Mouse (Mus musculus) heart, postnatal 36 days (tissue): ENCODE results near the gene Ndufa7. TPM values are rescaled to one million over a fixed set of nuclear protein-coding genes. Genes with fewer than 3 reads are reported as not detected.
A peak's percentile ranks its signal among the peaks of the same experiment; 100 is the strongest.
"Not testable (repeated sequence)": the region's sequence is repeated elsewhere in the genome, so short reads cannot be mapped to it uniquely, and the experiment has no call there.

Experiments used
- DNase-seq, 2 experiments: peaks; one replicate each; pipeline ENCODE4 v3.0.0; 2021 to 2022
- intact Hi-C: fragments of 180-260 bp; cut with DNase I; formaldehyde crosslinking; loops from one replicate; pipeline ENCODE4 v1.15.1; 2025
- total RNA-seq, 2 experiments: library from RNA; stranded (reverse); gene quantifications; 2 replicates each; pipeline ENCODE4 v1.2.3; 2021

Gene Ndufa7
- total RNA-seq, 2 experiments from 2014 or later = 648 to 672 TPM

DNA sequence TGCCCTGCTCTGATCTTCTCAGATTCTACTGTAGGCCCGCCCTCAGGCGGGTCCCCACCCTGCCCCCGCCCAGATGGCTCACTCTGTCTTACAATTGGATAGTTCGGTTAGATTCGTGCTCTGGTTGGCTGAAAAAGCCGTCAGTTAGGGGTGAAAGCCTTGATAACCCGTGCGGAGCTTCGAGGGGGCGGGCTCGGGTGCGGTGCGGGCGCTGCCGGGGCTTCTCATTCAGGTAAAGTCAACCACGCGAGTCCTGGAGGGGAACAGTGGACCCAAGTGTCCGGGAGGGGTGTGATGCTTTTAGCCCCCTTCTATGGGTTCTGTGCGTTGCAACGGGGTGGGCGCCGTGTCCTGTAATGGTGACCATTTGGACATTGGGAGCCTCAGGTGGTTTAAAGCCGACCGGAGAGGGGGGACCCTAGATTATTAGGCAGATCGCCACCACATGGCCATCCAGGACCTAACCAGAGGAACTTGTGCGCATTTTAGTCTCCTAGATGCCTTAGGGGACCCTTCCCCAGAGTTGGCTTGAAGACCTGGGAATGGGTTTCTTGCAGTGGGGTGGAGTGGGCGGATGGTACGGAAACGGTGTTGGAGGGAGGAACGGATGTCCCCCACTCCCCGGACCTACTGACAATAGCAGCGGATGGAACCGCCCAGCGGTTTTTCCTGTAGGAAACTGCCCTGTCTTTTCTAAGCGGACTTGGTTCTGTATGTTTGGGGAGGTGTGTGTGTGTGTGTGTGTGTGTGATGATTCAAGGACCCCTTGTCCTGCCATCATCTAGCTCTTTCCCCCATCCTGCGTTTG, 13.8 kb upstream of the Ndufa7 start, which contains the start of gene Kank3:
Gene Kank3, plus strand, starts transcription at position 186 of the 808 bp plus-strand sequence.
- peak; percentile 96 for DNase-seq
- intact Hi-C loops = loop anchor here (2.0 kb wide), 1 partner anchor 14 kb away; the partner anchor contains the start of genes Ndufa7 and Rps28

GRCm38 (mm10) chr17:33811142-33811516, 13.2 kb upstream of the Ndufa7 start:
- peak in 1 of 2 experiments; percentile 45 for DNase-seq
- intact Hi-C loops = loop anchor here (2.0 kb wide), 1 partner anchor 14 kb away; the partner anchor contains the start of genes Ndufa7 and Rps28

GRCm38 (mm10) chr17:33812475-33812874, 11.9 kb upstream of the Ndufa7 start:
- intact Hi-C loops = no loop called here
- DNase-seq = no peak

GRCm38 (mm10) chr17:33812990-33813389, 11.4 kb upstream of the Ndufa7 start:
- peak; percentile 58 to 67 for DNase-seq
- intact Hi-C loops = no loop called here

- intact Hi-C loops = no loop called here
- DNase-seq = no peak
These were observed 9.0 kb upstream of the Ndufa7 start for GRCm38 (mm10) chr17:33815399-33815798.

DNA sequence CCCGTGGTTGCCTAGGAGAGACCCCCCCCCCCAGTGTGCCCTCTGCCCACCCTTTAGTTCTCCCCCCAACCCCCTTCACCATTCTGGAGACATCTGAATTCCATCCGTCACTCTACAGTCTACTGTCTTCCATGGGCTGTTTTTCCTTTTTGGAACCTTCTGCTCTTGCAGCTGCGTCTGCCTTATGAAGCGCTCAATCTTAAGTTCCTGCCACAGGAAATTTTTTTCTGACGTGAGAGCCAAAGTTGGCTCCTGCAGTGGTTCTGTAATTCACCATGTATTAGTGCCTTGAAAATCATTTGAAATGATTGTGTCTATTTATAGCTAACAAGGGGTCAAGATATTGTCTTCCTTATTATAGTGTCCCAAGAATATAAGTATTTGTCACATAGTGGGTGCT, 7.8 kb upstream of the Ndufa7 start:
- DNase-seq = no peak
- intact Hi-C loops = no loop called here

- intact Hi-C loops = no loop called here
- DNase-seq = peak; percentile 80 to 91
These were observed 7.0 kb upstream of the Ndufa7 start for GRCm38 (mm10) chr17:33817184-33817968.

GRCm38 (mm10) chr17:33817969-33818643, 6.3 kb upstream of the Ndufa7 start:
- intact Hi-C loops = no loop called here
- DNase-seq = no peak

DNA sequence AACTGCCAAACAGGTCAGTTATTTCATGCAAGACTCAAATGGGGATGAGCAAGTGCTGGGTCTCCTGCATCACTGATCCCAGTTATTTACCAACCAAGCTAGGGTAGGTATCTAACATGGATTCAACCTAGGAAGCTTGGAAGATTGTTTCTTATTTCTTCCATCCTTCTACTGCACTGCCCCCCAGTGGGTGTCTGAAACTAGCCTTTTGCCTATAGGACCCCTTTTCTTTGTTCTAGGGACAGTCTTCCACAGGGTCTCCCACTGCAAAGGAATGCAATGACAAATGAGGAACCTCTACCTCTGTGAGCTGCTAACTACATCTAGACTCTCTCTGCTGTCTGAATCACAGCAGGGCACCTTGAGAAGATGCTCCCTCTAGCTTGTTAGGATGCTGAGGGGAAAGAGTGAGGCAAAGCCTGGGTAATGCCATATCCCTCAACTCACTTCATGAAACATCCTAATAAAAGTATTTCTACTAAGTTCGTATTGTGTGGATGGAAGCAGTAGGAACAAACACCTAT, 1.9 kb upstream of the Ndufa7 start:
- intact Hi-C loops = no loop called here
- DNase-seq = no peak

- DNase-seq, intact Hi-C loops: not testable (repeated sequence)
These were observed 1.2 kb upstream of the Ndufa7 start for GRCm38 (mm10) chr17:33823171-33823570.

- intact Hi-C loops = loop anchor here (2.0 kb wide), 1 partner anchor 14 kb away; the partner anchor contains the start of gene Kank3
- DNase-seq = not testable (repeated sequence)
These were observed 592 bp downstream of the Ndufa7 start for GRCm38 (mm10) chr17:33824997-33825330.

DNA sequence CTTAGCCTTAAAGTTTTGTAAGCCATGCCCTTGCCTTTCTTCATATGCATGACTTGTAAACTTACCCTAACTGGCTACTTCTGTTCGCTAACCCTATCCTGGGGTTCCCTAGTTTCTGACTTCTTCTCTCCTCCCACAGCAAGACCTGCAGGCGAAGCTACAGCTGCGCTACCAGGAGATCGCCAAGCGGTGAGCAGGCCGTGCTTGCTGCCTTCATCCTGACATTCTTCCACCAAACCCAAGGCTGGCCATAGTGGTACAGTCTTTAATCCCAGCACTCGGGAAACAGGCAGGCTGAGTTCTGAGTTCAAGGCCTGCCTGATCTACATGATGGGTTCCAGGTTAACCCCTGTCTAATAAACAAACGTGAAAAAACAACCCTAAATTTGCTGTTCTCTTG, 1.1 kb downstream of the Ndufa7 start:
- DNase-seq = no peak
- intact Hi-C loops = loop anchor here (2.0 kb wide), 1 partner anchor 15 kb away; the partner anchor contains the start of gene Kank3

- DNase-seq = peak; percentile 73 to 75
- intact Hi-C loops = loop anchor here (2.0 kb wide), 1 partner anchor 388 kb away; no protein-coding TSS in a partner anchor
These were observed 2.5 kb downstream of the Ndufa7 start for GRCm38 (mm10) chr17:33826850-33827249.

GRCm38 (mm10) chr17:33828892-33829291, 4.5 kb downstream of the Ndufa7 start:
- intact Hi-C loops = no loop called here
- peak; percentile 71 to 74 for DNase-seq

- DNase-seq = no peak
- intact Hi-C loops = no loop called here
These were observed 5.2 kb downstream of the Ndufa7 start for GRCm38 (mm10) chr17:33829561-33829960.

GRCm38 (mm10) chr17:33842966-33843795, 18.8 kb downstream of the Ndufa7 start, which contains the start of gene Cd320:
TSS of gene Cd320 (plus strand) at chr17:33843091.
- DNase-seq = peak; percentile 89 to 96

GRCm38 (mm10) chr17:33844196-33844595, 19.8 kb downstream of the Ndufa7 start:
- intact Hi-C loops = loop anchor here (2.0 kb wide), 1 partner anchor 47 kb away; the partner anchor contains the start of gene Kifc1
- DNase-seq = no peak

More at GRCm38 (mm10) chr17:33842966-33843795, 18.8 kb downstream of the Ndufa7 start, which contains the start of gene Cd320:
- intact Hi-C loops = no loop called here

- no peak for DNase-seq
- intact Hi-C loops = no loop called here
These were observed 23.8 kb downstream of the Ndufa7 start for GRCm38 (mm10) chr17:33848139-33848538.

DNA sequence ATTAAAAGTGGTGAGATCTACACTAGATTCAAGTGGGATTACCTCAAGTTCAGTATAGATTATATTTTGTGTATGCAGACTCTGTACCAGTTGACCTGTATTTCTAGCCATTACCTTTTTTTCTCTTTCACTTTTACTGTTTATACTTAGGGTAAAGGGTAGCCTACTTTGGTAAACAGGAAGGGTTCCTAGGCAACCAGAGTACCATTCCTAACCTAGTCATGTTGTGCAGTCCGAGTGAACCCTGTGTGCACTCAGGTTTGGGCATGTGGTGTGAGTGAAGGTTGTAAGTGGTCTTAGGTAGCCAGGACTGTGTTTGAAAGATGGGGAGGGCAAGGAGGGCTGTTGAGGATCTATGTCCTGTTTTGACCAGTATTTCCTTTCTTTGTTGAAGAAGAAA, 27.0 kb downstream of the Ndufa7 start:
- no peak for DNase-seq
- intact Hi-C loops = no loop called here
